Comparison of ENCODE assay signal across 8 mouse cellular contexts in the genomic region with DNA sequence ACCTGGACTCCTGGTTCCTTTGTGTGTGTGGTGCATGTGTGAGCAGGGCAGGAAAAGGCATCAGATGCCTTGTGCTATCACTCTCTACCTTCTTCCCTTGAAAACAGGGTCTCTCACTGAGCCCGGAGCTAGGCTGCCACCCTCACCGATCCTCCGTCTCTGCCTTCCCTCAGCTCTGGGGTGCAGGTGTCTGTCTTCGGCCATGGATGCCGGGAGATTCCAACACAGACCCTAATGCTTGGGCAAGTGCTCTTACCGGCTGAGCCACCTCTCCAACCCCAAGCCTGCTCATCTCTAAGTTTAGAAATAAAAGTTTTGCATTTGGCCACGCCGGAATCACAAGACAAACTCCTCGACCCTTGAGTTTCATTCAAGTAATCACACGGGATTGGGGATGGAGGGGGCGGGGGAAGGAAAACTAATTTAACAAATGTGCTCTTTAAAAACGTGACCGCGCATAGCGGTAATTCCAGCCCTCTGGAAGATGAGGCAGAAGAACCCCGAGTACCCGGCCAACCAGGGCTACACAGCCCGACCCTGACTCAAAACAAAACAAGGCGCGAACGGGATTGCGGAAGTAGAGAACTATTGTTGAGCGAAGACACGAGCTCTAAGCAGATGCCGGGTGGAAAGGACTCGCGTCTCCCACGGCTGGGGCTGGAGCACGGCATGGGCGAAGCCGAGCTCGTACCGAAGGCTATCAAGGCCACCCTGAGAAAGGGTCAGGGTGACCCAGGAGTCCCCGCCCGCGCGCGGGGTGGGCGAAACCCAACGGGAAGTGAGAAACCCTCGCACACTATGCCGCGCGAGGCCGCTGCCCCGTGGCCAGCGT. TPM values are rescaled to one million over a fixed set of nuclear protein-coding genes. Genes with fewer than 3 reads are reported as not detected.
A peak's percentile ranks its signal among the peaks of the same experiment; 100 is the strongest.
DNase-seq lines count a peak whose midpoint lies in the region; ATAC-seq and TF ChIP-seq lines count a peak whose summit lies in the region.

No protein-coding gene starts in this region.

- H3K27me3 ChIP-seq in forebrain, embryonic 15.5 days = no peaks in the 10 kb centered on the region
- no peaks in the 10 kb centered on the region for H3K27me3 ChIP-seq in limb, embryonic 15.5 days
- no peaks in the 10 kb centered on the region for H3K27me3 ChIP-seq in neural tube, embryonic 15.5 days (replicated peaks)

- H3K36me3 ChIP-seq in forebrain, embryonic 15.5 days = 0 out of 2 replicates have a peak, but pooled peaks cover 2% of the 10 kb centered on the region
- peaks cover 3% of the 10 kb centered on the region; the same call in 1 of the 2 replicates for H3K36me3 ChIP-seq in limb, embryonic 15.5 days
- H3K36me3 ChIP-seq in neural tube, embryonic 15.5 days = no peaks in the 10 kb centered on the region

- no peaks in the 10 kb centered on the region for H3K9me3 ChIP-seq in forebrain, embryonic 15.5 days
- no peaks in the 10 kb centered on the region for H3K9me3 ChIP-seq in limb, embryonic 15.5 days
- no peaks in the 10 kb centered on the region for H3K9me3 ChIP-seq in neural tube, embryonic 15.5 days (replicated peaks)

- peak overlapping the region; percentile 89 for H3K4me2 ChIP-seq in forebrain, embryonic 15.5 days (replicated peaks)
- H3K4me2 ChIP-seq in limb, embryonic 15.5 days = peak overlapping the region; percentile 72
- peak overlapping the region; percentile 94 for H3K4me2 ChIP-seq in neural tube, embryonic 15.5 days

- no peak for TF ChIP-seq CTCF in layer of hippocampus, adult 2 months (conservative IDR thresholded peaks at IDR 0.05)

- peak overlapping the region; percentile 69 for H3K9ac ChIP-seq in forebrain, embryonic 15.5 days (replicated peaks)
- H3K9ac ChIP-seq in limb, embryonic 15.5 days = peak overlapping the region; percentile 65
- peak overlapping the region; percentile 76 for H3K9ac ChIP-seq in neural tube, embryonic 15.5 days (replicated peaks)

- DNase-seq in layer of hippocampus, adult 2 months (ENCODE audit: low spot score in 2 of 2) = no peak
- DNase-seq in layer of hippocampus, postnatal 25 days (ENCODE audit: extremely low spot score in 1 of 2, low spot score in 1 of 2) = no peak
- peak; percentile 28 for DNase-seq in T-cell, adult 2 months (ENCODE audit: low spot score)
- DNase-seq in lung, postnatal 4 days = no peak

- H3K4me1 ChIP-seq in forebrain, embryonic 15.5 days = peaks cover 13% of the 10 kb centered on the region
- peaks cover 14% of the 10 kb centered on the region for H3K4me1 ChIP-seq in limb, embryonic 15.5 days
- H3K4me1 ChIP-seq in neural tube, embryonic 15.5 days = peaks cover 11% of the 10 kb centered on the region

- under 1% methylated on average over 47 of the region's 47 CpGs for WGBS in forebrain, embryonic 15.5 days
- 1% methylated on average over 47 of the region's 47 CpGs for WGBS in limb, embryonic 15.5 days
- under 1% methylated on average over 47 of the region's 47 CpGs for WGBS in neural tube, embryonic 15.5 days

- H3K27ac ChIP-seq in layer of hippocampus, adult 2 months = peak overlapping the region; percentile 74
- H3K27ac ChIP-seq in forebrain, embryonic 15.5 days (replicated peaks) = peak overlapping the region; percentile 54
- peak overlapping the region; percentile 64; the same call in 1 of the 2 replicates for H3K27ac ChIP-seq in limb, embryonic 15.5 days
- H3K27ac ChIP-seq in neural tube, embryonic 15.5 days (replicated peaks) = peak overlapping the region; percentile 79

- ATAC-seq in forebrain, embryonic 15.5 days (replicated peaks) = peak; percentile 76
- peak; percentile 45; the same call in 1 of the 2 replicates for ATAC-seq in limb, embryonic 15.5 days (ENCODE audit: insufficient number of reproducible peaks, low FRiP score, low TSS enrichment, low read depth)
- peak; percentile 63 for ATAC-seq in neural tube, embryonic 15.5 days (ENCODE audit: low FRiP score)
- no peak for ATAC-seq in cerebellum, adult (ENCODE audit: insufficient number of reproducible peaks, low FRiP score, low TSS enrichment)

- peak overlapping the region; percentile 98 for H3K4me3 ChIP-seq in layer of hippocampus, adult 2 months
- peak overlapping the region; percentile 78 for H3K4me3 ChIP-seq in forebrain, embryonic 15.5 days
- peak overlapping the region; percentile 87 for H3K4me3 ChIP-seq in limb, embryonic 15.5 days
- peak overlapping the region; percentile 98 for H3K4me3 ChIP-seq in neural tube, embryonic 15.5 days (replicated peaks)

RNA-seq across cellular contexts. Expression of gene Inip, which starts 18.3 kb away (rescaled TPM):
- 10 to 100 TPM; 23.6 to 25.6 TPM for total RNA-seq in layer of hippocampus, adult 2 months (2021)
- 10 to 100 TPM; 25.2 to 25.6 TPM for total RNA-seq in layer of hippocampus, postnatal 25 days (2021)
- polyA plus RNA-seq in forebrain, embryonic 15.5 days (2015; fragmentation: Nextera tagmentation; extraction: Ambion mirVana) = 77.2 and 80.6 TPM in 2 replicates
- polyA plus RNA-seq in limb, embryonic 15.5 days (2015; fragmentation: Nextera tagmentation; extraction: Ambion mirVana) = 38.7 and 43.6 TPM in 2 replicates
- 48.9 and 53.3 TPM in 2 replicates for polyA plus RNA-seq in neural tube, embryonic 15.5 days (2015; fragmentation: Nextera tagmentation; extraction: Ambion mirVana)

RNA-seq across cellular contexts. Expression of gene Snx30, which starts 22.6 kb away (rescaled TPM):
- 10 to 100 TPM; 40.3 to 44.6 TPM for total RNA-seq in layer of hippocampus, adult 2 months (2021)
- total RNA-seq in layer of hippocampus, postnatal 25 days (2021) = 10 to 100 TPM; 38.9 to 47.6 TPM
- 10.7 and 13.0 TPM in 2 replicates for polyA plus RNA-seq in forebrain, embryonic 15.5 days (2015; fragmentation: Nextera tagmentation; extraction: Ambion mirVana)
- 7.5 and 9.3 TPM in 2 replicates for polyA plus RNA-seq in limb, embryonic 15.5 days (2015; fragmentation: Nextera tagmentation; extraction: Ambion mirVana)
- 17.8 and 22.5 TPM in 2 replicates for polyA plus RNA-seq in neural tube, embryonic 15.5 days (2015; fragmentation: Nextera tagmentation; extraction: Ambion mirVana)
